Mouse (Mus musculus): ENCODE measurements around the gene Cenpl. TPM values are rescaled to one million over a fixed set of nuclear protein-coding genes. Genes with fewer than 3 reads are reported as not detected.

The Cenpl gene
- polyA plus RNA-seq, 1 experiment from 2014 or later, result 16.7 TPM

- H3K27ac ChIP-seq, result no peak overlapping the region
These were observed 29.7 kb upstream of the Cenpl start for GRCm38 (mm10) chr1:161040855-161041254.

GRCm38 (mm10) chr1:161041261-161042020, 29.1 kb upstream of the Cenpl start:
- Histone ChIP-seq H3K27ac (no peak overlapping the region), H3K9me3 (replicated peaks; ENCODE audit: low read length) (no peaks in the 10 kb centered on the region), H3K4me2 (ENCODE audit: low read length) (no peak overlapping the region), H3K4me1 (replicated peaks; ENCODE audit: insufficient read depth, low read length) (peaks cover 6% of the 10 kb centered on the region; the same call in 1 of the 2 replicates), H3K4me3 (replicated peaks; ENCODE audit: low read depth, low read length) (no peak overlapping the region), H3K27me3 (ENCODE audit: insufficient read depth, low read length) (no peaks in the 10 kb centered on the region), H3K36me3 (ENCODE audit: insufficient read depth, low read length) (peaks cover 42% of the 10 kb centered on the region), H3K9ac (ENCODE audit: low read depth, low read length) (no peak overlapping the region)
- DNase-seq (ENCODE audit: low spot score) (no peak), ATAC-seq (replicated peaks; ENCODE audit: low FRiP score, low read depth) (no peak)
- TF ChIP-seq CTCF (IDR thresholded peaks at IDR 0.05; ENCODE audit: low read depth), result no peak
- 85% methylated on average over 7 of the region's 7 CpGs for WGBS

More at GRCm38 (mm10) chr1:161040855-161041254, 29.7 kb upstream of the Cenpl start:
- Histone ChIP-seq H3K9me3 (replicated peaks; ENCODE audit: low read length) (no peaks in the 10 kb centered on the region), H3K4me3 (replicated peaks; ENCODE audit: low read depth, low read length) (no peak overlapping the region), H3K4me2 (ENCODE audit: low read length) (no peak overlapping the region), H3K4me1 (replicated peaks; ENCODE audit: insufficient read depth, low read length) (peaks cover 6% of the 10 kb centered on the region; the same call in 1 of the 2 replicates), H3K27me3 (ENCODE audit: insufficient read depth, low read length) (no peaks in the 10 kb centered on the region), H3K9ac (ENCODE audit: low read depth, low read length) (no peak overlapping the region), H3K36me3 (ENCODE audit: insufficient read depth, low read length) (peaks cover 36% of the 10 kb centered on the region)
- ATAC-seq (replicated peaks; ENCODE audit: low FRiP score, low read depth) (no peak), DNase-seq (ENCODE audit: low spot score) (no peak)
- no peak for TF ChIP-seq CTCF (IDR thresholded peaks at IDR 0.05; ENCODE audit: low read depth)

- WGBS, result 86% methylated on average over 3 of the region's 3 CpGs
- no peaks in the 10 kb centered on the region for H3K27me3 ChIP-seq (ENCODE audit: insufficient read depth, low read length)
- H3K9me3 ChIP-seq (replicated peaks; ENCODE audit: low read length), result no peaks in the 10 kb centered on the region
- H3K4me3 ChIP-seq (replicated peaks; ENCODE audit: low read depth, low read length), result no peak overlapping the region
- H3K36me3 ChIP-seq (ENCODE audit: insufficient read depth, low read length), result 0 out of 2 replicates have a peak, but pooled peaks cover 25% of the 10 kb centered on the region
- H3K4me1 ChIP-seq (replicated peaks; ENCODE audit: insufficient read depth, low read length), result no peaks in the 10 kb centered on the region
- no peak for DNase-seq (ENCODE audit: low spot score)
- no peak overlapping the region for H3K9ac ChIP-seq (ENCODE audit: low read depth, low read length)
- H3K4me2 ChIP-seq (ENCODE audit: low read length), result no peak overlapping the region
- ATAC-seq (replicated peaks; ENCODE audit: low FRiP score, low read depth), result no peak
- H3K27ac ChIP-seq, result no peak overlapping the region
- no peak for TF ChIP-seq CTCF (IDR thresholded peaks at IDR 0.05; ENCODE audit: low read depth)
These were observed 23.5 kb upstream of the Cenpl start for GRCm38 (mm10) chr1:161046972-161047371.

GRCm38 (mm10) chr1:161057164-161057563, 13.3 kb upstream of the Cenpl start:
- Histone ChIP-seq H3K27me3 (ENCODE audit: insufficient read depth, low read length) (no peaks in the 10 kb centered on the region), H3K27ac (no peak overlapping the region), H3K36me3 (ENCODE audit: insufficient read depth, low read length) (0 out of 2 replicates have a peak, but pooled peaks cover 5% of the 10 kb centered on the region), H3K4me2 (ENCODE audit: low read length) (no peak overlapping the region), H3K9ac (ENCODE audit: low read depth, low read length) (no peak overlapping the region), H3K4me3 (replicated peaks; ENCODE audit: low read depth, low read length) (no peak overlapping the region), H3K9me3 (replicated peaks; ENCODE audit: low read length) (no peaks in the 10 kb centered on the region), H3K4me1 (replicated peaks; ENCODE audit: insufficient read depth, low read length) (no peaks in the 10 kb centered on the region)
- 92% methylated on average over 1 of the region's 1 CpGs for WGBS
- DNase-seq (ENCODE audit: low spot score), result no peak
- TF ChIP-seq CTCF (IDR thresholded peaks at IDR 0.05; ENCODE audit: low read depth), result no peak
- ATAC-seq (replicated peaks; ENCODE audit: low FRiP score, low read depth), result no peak

GRCm38 (mm10) chr1:161063351-161063750, 7.2 kb upstream of the Cenpl start:
- Histone ChIP-seq H3K9ac (ENCODE audit: low read depth, low read length) (no peak overlapping the region), H3K9me3 (replicated peaks; ENCODE audit: low read length) (no peaks in the 10 kb centered on the region), H3K4me2 (ENCODE audit: low read length) (no peak overlapping the region), H3K4me3 (replicated peaks; ENCODE audit: low read depth, low read length) (no peak overlapping the region), H3K27me3 (ENCODE audit: insufficient read depth, low read length) (no peaks in the 10 kb centered on the region), H3K4me1 (replicated peaks; ENCODE audit: insufficient read depth, low read length) (no peaks in the 10 kb centered on the region), H3K36me3 (ENCODE audit: insufficient read depth, low read length) (0 out of 2 replicates have a peak, but pooled peaks cover 8% of the 10 kb centered on the region), H3K27ac (no peak overlapping the region)
- DNase-seq (ENCODE audit: low spot score), result no peak
- WGBS, result 79% methylated on average over 1 of the region's 1 CpGs
- no peak for ATAC-seq (replicated peaks; ENCODE audit: low FRiP score, low read depth)
- no peak for TF ChIP-seq CTCF (IDR thresholded peaks at IDR 0.05; ENCODE audit: low read depth)

DNA sequence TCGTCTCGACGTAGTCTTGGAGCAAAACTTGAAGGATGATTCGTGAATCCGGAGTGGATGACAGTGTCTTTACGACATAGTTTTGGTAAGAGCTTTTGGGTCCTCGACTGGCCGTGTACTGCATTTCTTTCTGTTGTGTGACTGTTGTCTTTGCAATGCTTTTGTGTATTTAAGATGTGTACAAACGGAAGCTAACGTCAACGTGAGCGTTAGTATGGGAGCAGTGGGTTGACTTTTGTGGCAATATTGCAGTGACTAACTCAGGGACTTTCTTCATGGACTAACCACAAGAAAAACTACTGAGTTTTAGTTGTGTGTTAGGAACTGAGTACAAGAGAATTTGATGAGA, 733 bp downstream of the Cenpl start:
- no peaks in the 10 kb centered on the region for H3K36me3 ChIP-seq (ENCODE audit: insufficient read depth, low read length)
- H3K4me3 ChIP-seq (replicated peaks; ENCODE audit: low read depth, low read length), result peak overlapping the region; percentile 79
- WGBS, result 0% methylated on average over 12 of the region's 12 CpGs
- H3K4me2 ChIP-seq (ENCODE audit: low read length), result peak overlapping the region; percentile 61
- ATAC-seq (replicated peaks; ENCODE audit: low FRiP score, low read depth) (no peak), DNase-seq (ENCODE audit: low spot score) (no peak)
- H3K27ac ChIP-seq, result peak overlapping the region; percentile 73
- H3K27me3 ChIP-seq (ENCODE audit: insufficient read depth, low read length), result no peaks in the 10 kb centered on the region
- TF ChIP-seq CTCF (IDR thresholded peaks at IDR 0.05; ENCODE audit: low read depth), result no peak
- H3K9me3 ChIP-seq (replicated peaks; ENCODE audit: low read length), result no peaks in the 10 kb centered on the region
- peaks cover 20% of the 10 kb centered on the region; the same call in 1 of the 2 replicates for H3K4me1 ChIP-seq (replicated peaks; ENCODE audit: insufficient read depth, low read length)
- peak overlapping the region; percentile 73 for H3K9ac ChIP-seq (ENCODE audit: low read depth, low read length)
